Mouse (Mus musculus): ENCODE measurements around the gene Ssh1. TPM values are rescaled to one million over a fixed set of nuclear protein-coding genes. Genes with fewer than 3 reads are reported as not detected.
A peak's percentile ranks its signal among the peaks of the same experiment; 100 is the strongest.

Gene Ssh1
- 1 to 10 TPM; 6.1 to 7.2 TPM for total RNA-seq (2021)
- long read RNA-seq, experiment 1, full-length matches to known transcripts: 3 of 13 reads
- long read RNA-seq, experiment 1, partial matches to known transcripts: 6 of 13 reads
- long read RNA-seq, experiment 1, other reads (novel, unspliced or antisense): 4 of 13 reads
- long read RNA-seq, experiment 2, full-length matches to known transcripts: 2 of 7 reads
- long read RNA-seq, experiment 2, partial matches to known transcripts: 4 of 7 reads
- long read RNA-seq, experiment 2, other reads (novel, unspliced or antisense): 1 of 7 reads

DNA sequence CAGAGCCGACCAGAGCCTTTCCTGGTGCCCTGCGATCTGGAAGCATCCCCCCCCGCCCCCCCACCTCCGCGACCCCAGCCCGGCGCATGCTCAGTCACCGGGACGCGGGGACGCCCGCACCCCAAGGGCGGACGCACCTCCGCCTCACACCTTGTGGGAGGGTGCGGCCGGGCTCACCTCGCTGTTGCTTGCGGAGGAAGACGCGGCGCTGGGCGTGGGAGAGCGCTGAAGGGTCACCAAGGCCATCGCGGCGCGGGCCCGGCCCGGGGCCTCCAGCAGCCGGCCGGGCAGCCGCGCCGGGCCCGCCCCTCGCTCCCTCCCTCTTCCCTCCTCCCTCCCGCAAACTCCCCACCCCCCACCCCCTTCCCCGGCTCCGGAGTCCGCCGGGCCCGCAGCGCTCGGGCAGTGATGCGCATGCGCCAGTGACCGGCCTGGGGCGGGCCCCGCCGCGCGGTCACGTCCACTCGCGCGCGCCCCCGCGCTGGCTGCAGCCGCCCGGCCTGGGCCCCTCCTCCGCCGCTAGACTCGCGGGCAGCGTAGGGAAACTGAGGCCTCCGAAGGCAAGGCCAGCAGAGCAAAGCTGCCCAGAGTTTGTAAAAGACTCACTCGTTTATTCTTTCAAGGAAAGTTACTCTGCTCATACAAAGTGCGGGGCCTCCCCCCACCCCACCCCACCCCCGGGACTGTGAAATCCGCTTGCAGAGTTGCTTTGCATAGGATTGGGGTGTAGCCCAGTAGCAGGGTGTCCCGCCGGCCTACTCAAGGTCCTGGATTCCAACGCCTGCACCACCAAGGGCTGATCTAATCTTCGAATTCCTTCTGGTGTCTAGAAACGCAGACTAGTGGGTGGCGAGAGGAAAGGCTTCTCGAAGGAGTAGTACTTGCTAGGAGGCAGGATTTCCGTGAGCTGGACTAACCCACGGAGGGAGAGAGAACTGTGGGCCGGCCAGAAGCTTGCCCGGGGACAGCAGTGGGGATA lies at the start of gene Ssh1:
Ssh1 (minus strand) TSS at position 408 of the 979 bp plus-strand sequence.
- peak within 1 kb of the TSS; percentile 94 for H3K27ac ChIP-seq
- DNase-seq: peak; percentile 96
- intact Hi-C loops (cut with DNase I): loop anchor here (5.0 kb wide), 1 partner anchor 36 kb away; no protein-coding TSS in a partner anchor
- peak within 1 kb of the TSS; percentile 94 for H3K4me3 ChIP-seq
- 0 out of 2 replicates have a peak, but pooled peaks have one; percentile 5 for TF ChIP-seq CTCF (IDR thresholded peaks at IDR 0.05)

- H3K27ac ChIP-seq: no peak overlapping the region
- peak; percentile 35 for DNase-seq
Observed at GRCm38 (mm10) chr5:114041327-114041930, 47.7 kb upstream of the Ssh1 start.

DNA sequence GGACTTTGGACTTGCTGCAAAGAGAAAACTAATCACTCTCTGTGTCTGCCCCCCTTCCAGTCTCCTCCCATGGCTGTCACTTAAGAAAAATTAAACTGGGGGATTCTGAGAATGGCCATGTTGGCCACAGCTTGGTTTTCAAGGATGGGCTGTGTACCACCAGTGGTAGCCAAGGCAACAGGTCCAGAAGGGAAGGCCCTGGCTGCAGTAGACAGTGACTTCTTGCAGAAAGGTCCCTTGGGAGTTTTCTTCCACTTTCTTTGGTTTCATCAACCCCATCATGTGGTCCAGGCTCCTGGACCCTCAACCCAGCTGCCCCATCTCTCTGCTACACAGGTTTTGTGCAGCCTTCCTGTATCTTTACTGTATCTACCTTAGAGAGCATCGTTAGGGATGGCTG lies 47.2 kb upstream of the Ssh1 start:
- TF ChIP-seq CTCF (IDR thresholded peaks at IDR 0.05): no peak
- DNase-seq: peak; percentile 4
- intact Hi-C loops (cut with DNase I): no loop called here
- Histone ChIP-seq H3K27ac (no peak overlapping the region), H3K4me3 (no peak overlapping the region)

More at GRCm38 (mm10) chr5:114041327-114041930, 47.7 kb upstream of the Ssh1 start:
- intact Hi-C loops (cut with DNase I): no loop called here
- no peak overlapping the region for H3K4me3 ChIP-seq
- no peak for TF ChIP-seq CTCF (IDR thresholded peaks at IDR 0.05)

DNA sequence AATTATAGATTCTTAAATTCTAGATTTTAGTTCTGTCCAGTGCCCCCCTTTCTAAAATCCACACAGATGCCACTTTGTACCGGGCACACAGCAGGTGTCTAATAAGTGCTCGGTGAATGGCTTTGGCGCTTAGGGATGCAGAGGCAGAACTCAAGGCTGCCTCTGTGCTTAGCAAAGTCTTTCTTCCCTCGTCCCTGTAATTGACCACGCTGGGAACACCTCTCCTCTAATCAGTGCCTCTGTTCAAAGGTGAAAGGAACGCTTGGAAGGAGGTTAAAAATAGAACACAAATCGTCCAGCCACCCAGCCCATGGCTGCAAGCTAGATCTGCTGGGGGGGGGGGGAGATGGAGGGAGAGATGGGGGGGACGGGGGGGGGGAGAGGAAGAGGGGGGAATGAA lies 46.8 kb upstream of the Ssh1 start:
- Histone ChIP-seq H3K27ac (no peak overlapping the region), H3K4me3 (no peak overlapping the region)
- TF ChIP-seq CTCF (IDR thresholded peaks at IDR 0.05): no peak
- DNase-seq: no peak
- intact Hi-C loops (cut with DNase I): no loop called here

- H3K4me3 ChIP-seq: no peak overlapping the region
- no peak for DNase-seq
- no peak overlapping the region for H3K27ac ChIP-seq
- intact Hi-C loops (cut with DNase I): no loop called here
- no peak for TF ChIP-seq CTCF (IDR thresholded peaks at IDR 0.05)
Observed at GRCm38 (mm10) chr5:114035111-114035510, 41.4 kb upstream of the Ssh1 start.

DNA sequence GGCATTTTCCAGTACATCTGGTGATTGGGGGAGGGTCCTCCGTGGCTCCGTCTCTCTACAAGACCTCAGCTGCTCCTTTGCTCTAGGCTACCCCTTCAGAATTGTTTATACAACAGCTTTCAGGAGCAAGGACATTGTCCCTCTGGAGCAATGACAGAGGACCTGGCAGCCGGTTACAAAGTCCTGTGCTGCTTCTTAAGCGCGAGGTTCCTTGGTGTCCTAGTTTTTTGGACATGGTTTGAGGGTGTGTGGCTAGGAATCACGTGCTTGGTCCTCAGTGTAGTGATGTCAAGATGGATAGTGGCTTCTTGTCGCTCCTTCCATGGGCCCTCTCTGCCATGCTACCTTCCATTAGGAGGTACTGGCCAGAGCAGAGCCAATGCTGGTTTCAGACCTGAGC lies 40.7 kb upstream of the Ssh1 start:
- intact Hi-C loops (cut with DNase I): no loop called here
- TF ChIP-seq CTCF (IDR thresholded peaks at IDR 0.05): no peak
- no peak overlapping the region for H3K4me3 ChIP-seq

GRCm38 (mm10) chr5:114032161-114032763 lies 38.6 kb upstream of the Ssh1 start:
- no peak overlapping the region for H3K4me3 ChIP-seq
- H3K27ac ChIP-seq: no peak overlapping the region
- intact Hi-C loops (cut with DNase I): no loop called here
- no peak for TF ChIP-seq CTCF (IDR thresholded peaks at IDR 0.05)
- no peak for DNase-seq

More for the DNA sequence above, 40.7 kb upstream of the Ssh1 start:
- no peak for DNase-seq
- H3K27ac ChIP-seq: no peak overlapping the region

- no peak for TF ChIP-seq CTCF (IDR thresholded peaks at IDR 0.05)
- intact Hi-C loops (cut with DNase I): no loop called here
- Histone ChIP-seq H3K27ac (no peak overlapping the region), H3K4me3 (no peak overlapping the region)
- no peak for DNase-seq
Observed at GRCm38 (mm10) chr5:114030652-114031051, 37.0 kb upstream of the Ssh1 start.

GRCm38 (mm10) chr5:114028111-114028510 lies 34.4 kb upstream of the Ssh1 start:
- TF ChIP-seq CTCF (IDR thresholded peaks at IDR 0.05): no peak
- no peak overlapping the region for H3K4me3 ChIP-seq
- no peak for DNase-seq
- intact Hi-C loops (cut with DNase I): no loop called here
- no peak overlapping the region for H3K27ac ChIP-seq

GRCm38 (mm10) chr5:114027217-114027944 lies 33.7 kb upstream of the Ssh1 start:
- TF ChIP-seq CTCF (IDR thresholded peaks at IDR 0.05): no peak
- intact Hi-C loops (cut with DNase I): no loop called here
- Histone ChIP-seq H3K4me3 (no peak overlapping the region), H3K27ac (no peak overlapping the region)
- DNase-seq: no peak

DNA sequence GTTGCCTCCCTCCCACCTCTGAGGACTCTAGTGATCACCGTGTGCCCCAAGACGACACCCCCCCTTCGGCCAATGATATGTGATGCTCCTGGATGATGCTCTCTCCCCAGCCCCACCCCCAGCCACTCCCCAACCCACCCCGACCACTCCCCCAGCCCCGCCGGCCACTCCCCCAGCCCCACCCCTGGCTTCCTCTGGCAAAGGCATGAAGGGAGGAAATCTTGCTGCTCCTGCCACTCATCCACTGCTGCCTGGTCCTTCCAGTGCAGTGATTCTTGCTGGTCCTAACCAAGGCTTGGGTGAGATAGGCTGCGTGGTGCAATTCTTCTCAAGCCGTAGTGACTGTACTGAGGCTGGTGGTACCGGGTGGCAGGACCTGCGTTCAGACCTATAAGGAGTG lies 31.2 kb upstream of the Ssh1 start:
- no peak overlapping the region for H3K4me3 ChIP-seq
- TF ChIP-seq CTCF (IDR thresholded peaks at IDR 0.05): no peak
- intact Hi-C loops (cut with DNase I): no loop called here
- H3K27ac ChIP-seq: no peak overlapping the region
- no peak for DNase-seq

GRCm38 (mm10) chr5:114024390-114024789 lies 30.7 kb upstream of the Ssh1 start:
- Histone ChIP-seq H3K4me3 (no peak overlapping the region), H3K27ac (no peak overlapping the region)
- TF ChIP-seq CTCF (IDR thresholded peaks at IDR 0.05): no peak
- intact Hi-C loops (cut with DNase I): no loop called here
- no peak for DNase-seq
